Mouse (Mus musculus): ENCODE data around the gene Eef1a1. TPM values are rescaled to one million over a fixed set of nuclear protein-coding genes. Genes with fewer than 3 reads are reported as not detected.

Eef1a1 gene
- polyA plus RNA-seq (2015; fragmentation: Nextera tagmentation; extraction: Ambion mirVana) = 2,612 and 2,799 TPM in 2 replicates

GRCm38 (mm10) chr9:78488890-78489420, at the start of gene Eef1a1:
Gene Eef1a1, minus strand, starts transcription at chr9:78489151.

GRCm38 (mm10) chr9:78447973-78448873, 40.7 kb downstream of the Eef1a1 start, which contains the start of the genes Mto1 and Gm17324:
Gene Mto1, plus strand, starts transcription at chr9:78448208.
Gene Gm17324, minus strand, starts transcription at chr9:78448786.

GRCm38 (mm10) chr9:78442579-78443392, 46.2 kb downstream of the Eef1a1 start, which contains the start of gene Cgas:
Gene Cgas, minus strand, starts transcription at chr9:78443237.

Other genes with a start within 250 kb of the Eef1a1 start
- gene Gm3776, start 232.0 kb downstream of the Eef1a1 start, polyA plus RNA-seq (2015; fragmentation: Nextera tagmentation; extraction: Ambion mirVana) = not detected in 2 replicates
- not detected in 2 replicates for gene Gm10639, start 199.2 kb downstream of the Eef1a1 start, polyA plus RNA-seq (2015; fragmentation: Nextera tagmentation; extraction: Ambion mirVana)
- not detected in 2 replicates for gene Omt2a, start 174.4 kb downstream of the Eef1a1 start, polyA plus RNA-seq (2015; fragmentation: Nextera tagmentation; extraction: Ambion mirVana)
- not detected in 2 replicates for gene Omt2b, start 161.6 kb downstream of the Eef1a1 start, polyA plus RNA-seq (2015; fragmentation: Nextera tagmentation; extraction: Ambion mirVana)
- gene Gsta2, start 133.4 kb downstream of the Eef1a1 start, polyA plus RNA-seq (2015; fragmentation: Nextera tagmentation; extraction: Ambion mirVana) = not detected in 2 replicates
- not detected in 2 replicates for gene Dppa5a, start 121.0 kb downstream of the Eef1a1 start, polyA plus RNA-seq (2015; fragmentation: Nextera tagmentation; extraction: Ambion mirVana)
- gene Ooep, start 110.4 kb downstream of the Eef1a1 start, polyA plus RNA-seq (2015; fragmentation: Nextera tagmentation; extraction: Ambion mirVana) = 0.16 and 0.28 TPM in 2 replicates
- 0.07 TPM in 1 of 2 replicates, not detected in the other for gene Ddx43, start 93.4 kb downstream of the Eef1a1 start, polyA plus RNA-seq (2015; fragmentation: Nextera tagmentation; extraction: Ambion mirVana)
- 2.3 and 2.4 TPM in 2 replicates for gene Cgas, start 45.9 kb downstream of the Eef1a1 start, polyA plus RNA-seq (2015; fragmentation: Nextera tagmentation; extraction: Ambion mirVana)
- 18.8 and 21.3 TPM in 2 replicates for gene Mto1, start 40.9 kb downstream of the Eef1a1 start, polyA plus RNA-seq (2015; fragmentation: Nextera tagmentation; extraction: Ambion mirVana)
- 1.3 and 1.8 TPM in 2 replicates for gene Gm17324, start 40.4 kb downstream of the Eef1a1 start, polyA plus RNA-seq (2015; fragmentation: Nextera tagmentation; extraction: Ambion mirVana)
- 4.9 and 6.9 TPM in 2 replicates for gene Slc17a5, start 98.9 kb upstream of the Eef1a1 start, polyA plus RNA-seq (2015; fragmentation: Nextera tagmentation; extraction: Ambion mirVana)
- gene Cd109, start 126.4 kb upstream of the Eef1a1 start, polyA plus RNA-seq (2015; fragmentation: Nextera tagmentation; extraction: Ambion mirVana) = 0.72 and 0.90 TPM in 2 replicates